Comparison of ENCODE assay signal across 10 mouse cellular contexts in genomic region chr11:18448879-18449278, GRCm38 (mm10).
"Had no signal": no experiment of that assay in that cellular context is flagged by ENCODE, and none has a peak within 500 bp of the region (broad histone marks: within the 10 kb centered on the region; RNA-seq: fewer than 3 reads in every experiment).

No protein-coding gene starts in this region.

- DNase-seq: lung, adult 18-20 months; lung, embryonic 14.5 days; lung, postnatal 10 days; lung, postnatal 36 days; right cerebral cortex, postnatal 25 days; thymus, adult 18-20 months; thymus, postnatal 14 days; thymus, postnatal 36 days had no signal

- ATAC-seq: midbrain, embryonic 13.5 days; midbrain, embryonic 15.5 days had no signal
